Mouse (Mus musculus): ENCODE results near the gene C3. TPM values are rescaled to one million over a fixed set of nuclear protein-coding genes. Genes with fewer than 3 reads are reported as not detected.
A peak's percentile ranks its signal among the peaks of the same experiment; 100 is the strongest.

Gene C3
- polyA plus RNA-seq, 1 experiment from 2014 or later, result 2.6 TPM

GRCm38 (mm10) chr17:57219167-57219883, 8.6 kb downstream of the C3 start:
- no peak overlapping the region for H3K4me3 ChIP-seq (replicated peaks; ENCODE audit: low read depth, low read length)
- no peak overlapping the region for H3K9ac ChIP-seq (replicated peaks; ENCODE audit: low read length)
- 27% methylated on average over 11 of the region's 11 CpGs for WGBS
- peak; percentile 69 for DNase-seq
- no peaks in the 10 kb centered on the region for H3K4me1 ChIP-seq (ENCODE audit: control insufficient read depth, insufficient read depth, low read length)
- H3K27me3 ChIP-seq (ENCODE audit: control insufficient read depth, insufficient read depth, low read length), result no peaks in the 10 kb centered on the region
- no peak overlapping the region for H3K4me2 ChIP-seq (ENCODE audit: low read length)
- H3K27ac ChIP-seq (replicated peaks; ENCODE audit: low read depth, low read length), result no peak overlapping the region
- H3K36me3 ChIP-seq (ENCODE audit: control insufficient read depth, insufficient read depth, low read length), result no peaks in the 10 kb centered on the region
- no peak for ATAC-seq (ENCODE audit: low FRiP score, low TSS enrichment)
- no peaks in the 10 kb centered on the region for H3K9me3 ChIP-seq (ENCODE audit: control insufficient read depth, low read length)

GRCm38 (mm10) chr17:57218335-57218900, 9.5 kb downstream of the C3 start:
- H3K4me1 ChIP-seq (ENCODE audit: control insufficient read depth, insufficient read depth, low read length), result no peaks in the 10 kb centered on the region
- H3K27me3 ChIP-seq (ENCODE audit: control insufficient read depth, insufficient read depth, low read length), result no peaks in the 10 kb centered on the region
- 81% methylated on average over 12 of the region's 12 CpGs for WGBS
- H3K36me3 ChIP-seq (ENCODE audit: control insufficient read depth, insufficient read depth, low read length), result no peaks in the 10 kb centered on the region
- DNase-seq (no peak), ATAC-seq (ENCODE audit: low FRiP score, low TSS enrichment) (no peak)
- H3K27ac ChIP-seq (replicated peaks; ENCODE audit: low read depth, low read length), result no peak overlapping the region
- H3K9me3 ChIP-seq (ENCODE audit: control insufficient read depth, low read length), result no peaks in the 10 kb centered on the region
- H3K9ac ChIP-seq (replicated peaks; ENCODE audit: low read length), result no peak overlapping the region
- H3K4me2 ChIP-seq (ENCODE audit: low read length), result no peak overlapping the region
- H3K4me3 ChIP-seq (replicated peaks; ENCODE audit: low read depth, low read length), result no peak overlapping the region

DNA sequence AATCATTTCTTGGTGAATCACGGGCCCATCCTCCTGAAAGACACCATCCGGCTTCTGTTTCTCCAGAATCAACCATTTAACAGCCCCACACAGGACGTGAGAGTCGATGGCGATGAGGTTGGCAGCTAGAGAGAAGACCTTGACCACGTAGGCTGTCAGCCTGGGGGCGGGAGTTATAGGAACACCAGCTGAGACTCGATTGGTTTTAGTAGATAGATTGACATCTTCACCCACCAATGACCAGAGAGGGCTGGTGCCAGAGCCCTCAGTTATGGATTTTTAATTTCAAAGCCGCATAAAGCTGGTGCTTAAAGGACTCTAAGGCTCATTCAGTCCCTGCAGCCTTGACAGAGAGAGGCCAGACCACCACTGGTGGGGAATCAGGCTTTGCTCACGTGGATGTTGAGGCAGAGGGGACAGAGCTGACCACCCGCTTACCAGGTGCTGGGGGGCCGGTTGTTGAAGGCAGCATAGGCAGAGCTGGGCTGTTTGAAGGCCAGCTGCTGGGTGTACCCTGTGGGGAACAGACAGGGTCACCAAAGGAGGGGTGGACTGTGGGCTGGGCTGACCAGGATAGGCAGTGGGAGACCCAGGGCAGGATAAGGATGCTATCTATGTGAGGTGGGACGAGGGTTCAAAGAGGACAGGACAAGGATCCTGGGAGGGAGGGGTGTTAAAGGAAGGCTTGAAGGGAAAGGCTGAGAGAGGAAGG, 13.1 kb downstream of the C3 start:
- DNase-seq (peak; percentile 83), ATAC-seq (ENCODE audit: low FRiP score, low TSS enrichment) (peak; percentile 75)
- no peak overlapping the region for H3K27ac ChIP-seq (replicated peaks; ENCODE audit: low read depth, low read length)
- no peaks in the 10 kb centered on the region for H3K36me3 ChIP-seq (ENCODE audit: control insufficient read depth, insufficient read depth, low read length)
- H3K4me2 ChIP-seq (ENCODE audit: low read length), result peak overlapping the region; percentile 41
- WGBS, result 41% methylated on average over 13 of the region's 13 CpGs
- H3K27me3 ChIP-seq (ENCODE audit: control insufficient read depth, insufficient read depth, low read length), result no peaks in the 10 kb centered on the region
- H3K4me3 ChIP-seq (replicated peaks; ENCODE audit: low read depth, low read length), result no peak overlapping the region
- no peak overlapping the region for H3K9ac ChIP-seq (replicated peaks; ENCODE audit: low read length)
- H3K4me1 ChIP-seq (ENCODE audit: control insufficient read depth, insufficient read depth, low read length), result no peaks in the 10 kb centered on the region
- no peaks in the 10 kb centered on the region for H3K9me3 ChIP-seq (ENCODE audit: control insufficient read depth, low read length)

- Histone ChIP-seq H3K9me3 (ENCODE audit: control insufficient read depth, low read length) (no peaks in the 10 kb centered on the region), H3K27ac (replicated peaks; ENCODE audit: low read depth, low read length) (no peak overlapping the region), H3K4me1 (ENCODE audit: control insufficient read depth, insufficient read depth, low read length) (no peaks in the 10 kb centered on the region), H3K4me3 (replicated peaks; ENCODE audit: low read depth, low read length) (no peak overlapping the region), H3K9ac (replicated peaks; ENCODE audit: low read length) (no peak overlapping the region), H3K36me3 (ENCODE audit: control insufficient read depth, insufficient read depth, low read length) (no peaks in the 10 kb centered on the region), H3K27me3 (ENCODE audit: control insufficient read depth, insufficient read depth, low read length) (no peaks in the 10 kb centered on the region), H3K4me2 (ENCODE audit: low read length) (no peak overlapping the region)
- no peak for ATAC-seq (ENCODE audit: low FRiP score, low TSS enrichment)
- WGBS, result 66% methylated on average over 9 of the region's 9 CpGs
- no peak for DNase-seq
Observed at GRCm38 (mm10) chr17:57211501-57211900, 16.4 kb downstream of the C3 start.

GRCm38 (mm10) chr17:57209330-57209729, 18.6 kb downstream of the C3 start:
- no peaks in the 10 kb centered on the region for H3K9me3 ChIP-seq (ENCODE audit: control insufficient read depth, low read length)
- no peaks in the 10 kb centered on the region for H3K27me3 ChIP-seq (ENCODE audit: control insufficient read depth, insufficient read depth, low read length)
- H3K9ac ChIP-seq (replicated peaks; ENCODE audit: low read length), result no peak overlapping the region
- H3K4me1 ChIP-seq (ENCODE audit: control insufficient read depth, insufficient read depth, low read length), result no peaks in the 10 kb centered on the region
- ATAC-seq (ENCODE audit: low FRiP score, low TSS enrichment) (no peak), DNase-seq (no peak)
- no peak overlapping the region for H3K4me2 ChIP-seq (ENCODE audit: low read length)
- H3K36me3 ChIP-seq (ENCODE audit: control insufficient read depth, insufficient read depth, low read length), result no peaks in the 10 kb centered on the region
- WGBS, result 88% methylated on average over 4 of the region's 4 CpGs
- H3K4me3 ChIP-seq (replicated peaks; ENCODE audit: low read depth, low read length), result no peak overlapping the region
- no peak overlapping the region for H3K27ac ChIP-seq (replicated peaks; ENCODE audit: low read depth, low read length)

- no peak overlapping the region for H3K4me3 ChIP-seq (replicated peaks; ENCODE audit: low read depth, low read length)
- no peak overlapping the region for H3K4me2 ChIP-seq (ENCODE audit: low read length)
- no peaks in the 10 kb centered on the region for H3K9me3 ChIP-seq (ENCODE audit: control insufficient read depth, low read length)
- ATAC-seq (ENCODE audit: low FRiP score, low TSS enrichment), result no peak
- no peak overlapping the region for H3K9ac ChIP-seq (replicated peaks; ENCODE audit: low read length)
- WGBS, result 94% methylated on average over 3 of the region's 3 CpGs
- no peaks in the 10 kb centered on the region for H3K36me3 ChIP-seq (ENCODE audit: control insufficient read depth, insufficient read depth, low read length)
- H3K27me3 ChIP-seq (ENCODE audit: control insufficient read depth, insufficient read depth, low read length), result no peaks in the 10 kb centered on the region
- DNase-seq, result no peak
- H3K4me1 ChIP-seq (ENCODE audit: control insufficient read depth, insufficient read depth, low read length), result no peaks in the 10 kb centered on the region
- no peak overlapping the region for H3K27ac ChIP-seq (replicated peaks; ENCODE audit: low read depth, low read length)
Observed at GRCm38 (mm10) chr17:57207938-57208337, 20.0 kb downstream of the C3 start.

- 86% methylated on average over 10 of the region's 10 CpGs for WGBS
- Histone ChIP-seq H3K4me2 (ENCODE audit: low read length) (no peak overlapping the region), H3K27me3 (ENCODE audit: control insufficient read depth, insufficient read depth, low read length) (no peaks in the 10 kb centered on the region), H3K36me3 (ENCODE audit: control insufficient read depth, insufficient read depth, low read length) (no peaks in the 10 kb centered on the region), H3K4me3 (replicated peaks; ENCODE audit: low read depth, low read length) (no peak overlapping the region), H3K9me3 (ENCODE audit: control insufficient read depth, low read length) (no peaks in the 10 kb centered on the region), H3K9ac (replicated peaks; ENCODE audit: low read length) (no peak overlapping the region), H3K27ac (replicated peaks; ENCODE audit: low read depth, low read length) (no peak overlapping the region), H3K4me1 (ENCODE audit: control insufficient read depth, insufficient read depth, low read length) (no peaks in the 10 kb centered on the region)
- no peak for DNase-seq
- no peak for ATAC-seq (ENCODE audit: low FRiP score, low TSS enrichment)
Observed at GRCm38 (mm10) chr17:57201841-57202724, 25.9 kb downstream of the C3 start.

GRCm38 (mm10) chr17:57198252-57198651, 29.7 kb downstream of the C3 start:
- no peak overlapping the region for H3K9ac ChIP-seq (replicated peaks; ENCODE audit: low read length)
- 82% methylated on average over 3 of the region's 3 CpGs for WGBS
- H3K27ac ChIP-seq (replicated peaks; ENCODE audit: low read depth, low read length), result no peak overlapping the region
- ATAC-seq (ENCODE audit: low FRiP score, low TSS enrichment), result no peak
- no peak overlapping the region for H3K4me2 ChIP-seq (ENCODE audit: low read length)
- no peaks in the 10 kb centered on the region for H3K36me3 ChIP-seq (ENCODE audit: control insufficient read depth, insufficient read depth, low read length)
- no peaks in the 10 kb centered on the region for H3K9me3 ChIP-seq (ENCODE audit: control insufficient read depth, low read length)
- H3K4me1 ChIP-seq (ENCODE audit: control insufficient read depth, insufficient read depth, low read length), result no peaks in the 10 kb centered on the region
- DNase-seq, result no peak
- no peaks in the 10 kb centered on the region for H3K27me3 ChIP-seq (ENCODE audit: control insufficient read depth, insufficient read depth, low read length)
- no peak overlapping the region for H3K4me3 ChIP-seq (replicated peaks; ENCODE audit: low read depth, low read length)

Data from midbrain, embryonic 14.5 days (tissue).